Mouse (Mus musculus): ENCODE results near the gene Tspan10. TPM values are rescaled to one million over a fixed set of nuclear protein-coding genes. Genes with fewer than 3 reads are reported as not detected.

Gene Tspan10
- total and polyA plus RNA-seq, 2 experiments from 2014 or later = 0.08 TPM; not detected in 1

DNA sequence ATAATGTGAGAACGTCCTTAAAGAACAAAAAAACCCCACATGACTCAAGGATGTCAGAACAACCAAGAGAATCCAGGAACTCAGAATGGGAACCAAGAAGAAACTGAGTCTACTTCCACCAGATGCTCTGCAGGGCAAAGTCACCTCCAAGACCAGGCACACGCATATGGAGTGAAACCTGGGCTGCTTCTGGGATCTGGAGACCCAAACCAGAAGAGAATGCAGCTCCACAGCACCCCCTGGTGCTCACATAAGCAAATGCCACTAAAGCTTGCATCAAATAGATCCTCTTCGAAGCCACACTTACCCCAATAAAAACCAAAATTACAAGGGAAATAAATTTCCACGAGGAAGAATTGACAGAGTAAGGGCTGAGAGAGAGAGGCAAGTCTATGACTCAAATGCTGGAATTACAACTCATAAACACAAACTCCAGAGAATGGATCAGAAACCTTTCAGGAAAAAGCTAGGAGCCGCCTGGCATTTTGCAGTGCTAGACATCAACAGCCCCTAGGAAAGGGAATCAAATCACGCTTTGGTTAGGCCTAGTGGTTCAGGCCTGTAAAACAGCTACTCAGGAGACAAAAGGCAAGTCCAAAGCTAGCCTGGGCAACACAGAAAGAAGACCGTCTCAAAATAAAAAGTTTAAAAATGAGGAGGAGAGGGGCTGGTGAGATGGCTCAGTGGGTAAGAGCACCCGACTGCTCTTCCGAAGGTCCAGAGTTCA is 18.7 kb upstream of the Tspan10 start:
- Histone ChIP-seq H3K9ac (replicated peaks; ENCODE audit: low read depth, low read length) (no peak overlapping the region), H3K9me3 (replicated peaks; ENCODE audit: control insufficient read depth, low read length) (no peaks in the 10 kb centered on the region), H3K4me3 (ENCODE audit: low read depth, low read length) (no peak overlapping the region), H3K27ac (ENCODE audit: low read depth) (peak overlapping the region; percentile 38; the same call in 1 of the 2 replicates), H3K4me2 (ENCODE audit: low read depth, low read length) (no peak overlapping the region), H3K4me1 (ENCODE audit: control insufficient read depth, insufficient read depth) (no peaks in the 10 kb centered on the region), H3K27me3 (ENCODE audit: control insufficient read depth, insufficient read depth, low read length) (no peaks in the 10 kb centered on the region), H3K36me3 (replicated peaks; ENCODE audit: control insufficient read depth, insufficient read depth, low read length) (peaks cover 85% of the 10 kb centered on the region)
- ATAC-seq (ENCODE audit: insufficient read depth, low read depth) (peak; percentile 71), DNase-seq (ENCODE audit: low spot score) (peak; percentile 46)
- WGBS = 70% methylated on average over 9 of the region's 9 CpGs
- TF ChIP-seq CTCF (IDR thresholded peaks at IDR 0.05; ENCODE audit: low read depth) (peak; percentile 76), EP300 (IDR thresholded peaks at IDR 0.05; ENCODE audit: low read depth) (no peak)

DNA sequence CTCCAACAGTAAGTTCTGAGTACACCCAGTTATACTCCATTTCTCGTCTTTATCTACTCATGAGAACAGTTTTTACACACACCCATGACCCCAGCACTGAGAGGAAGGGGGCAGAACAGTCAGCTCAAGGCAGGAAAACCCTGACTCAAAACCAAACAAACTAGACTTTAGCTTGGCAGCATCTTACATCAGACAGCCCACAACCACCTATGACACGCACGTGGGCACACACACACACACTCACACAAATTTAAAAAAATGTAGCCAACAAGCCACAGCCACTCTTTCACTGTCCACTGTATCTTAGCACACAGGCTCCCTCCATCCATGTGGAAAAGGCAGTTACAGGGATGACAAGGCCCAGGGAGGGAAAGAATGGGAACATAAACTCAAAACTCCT is 15.7 kb upstream of the Tspan10 start:
- no peaks in the 10 kb centered on the region for H3K4me1 ChIP-seq (ENCODE audit: control insufficient read depth, insufficient read depth)
- no peak overlapping the region for H3K4me3 ChIP-seq (ENCODE audit: low read depth, low read length)
- TF ChIP-seq EP300 (IDR thresholded peaks at IDR 0.05; ENCODE audit: low read depth) = no peak
- no peak for TF ChIP-seq CTCF (IDR thresholded peaks at IDR 0.05; ENCODE audit: low read depth)
- no peaks in the 10 kb centered on the region for H3K9me3 ChIP-seq (replicated peaks; ENCODE audit: control insufficient read depth, low read length)
- no peak overlapping the region for H3K9ac ChIP-seq (replicated peaks; ENCODE audit: low read depth, low read length)
- H3K27ac ChIP-seq (ENCODE audit: low read depth) = no peak overlapping the region
- DNase-seq (ENCODE audit: low spot score) = no peak
- no peak for ATAC-seq (ENCODE audit: insufficient read depth, low read depth)
- whole genome bisulfite sequencing = 79% methylated on average over 3 of the region's 3 CpGs
- H3K36me3 ChIP-seq (replicated peaks; ENCODE audit: control insufficient read depth, insufficient read depth, low read length) = peaks cover 82% of the 10 kb centered on the region
- no peaks in the 10 kb centered on the region for H3K27me3 ChIP-seq (ENCODE audit: control insufficient read depth, insufficient read depth, low read length)
- no peak overlapping the region for H3K4me2 ChIP-seq (ENCODE audit: low read depth, low read length)

DNA sequence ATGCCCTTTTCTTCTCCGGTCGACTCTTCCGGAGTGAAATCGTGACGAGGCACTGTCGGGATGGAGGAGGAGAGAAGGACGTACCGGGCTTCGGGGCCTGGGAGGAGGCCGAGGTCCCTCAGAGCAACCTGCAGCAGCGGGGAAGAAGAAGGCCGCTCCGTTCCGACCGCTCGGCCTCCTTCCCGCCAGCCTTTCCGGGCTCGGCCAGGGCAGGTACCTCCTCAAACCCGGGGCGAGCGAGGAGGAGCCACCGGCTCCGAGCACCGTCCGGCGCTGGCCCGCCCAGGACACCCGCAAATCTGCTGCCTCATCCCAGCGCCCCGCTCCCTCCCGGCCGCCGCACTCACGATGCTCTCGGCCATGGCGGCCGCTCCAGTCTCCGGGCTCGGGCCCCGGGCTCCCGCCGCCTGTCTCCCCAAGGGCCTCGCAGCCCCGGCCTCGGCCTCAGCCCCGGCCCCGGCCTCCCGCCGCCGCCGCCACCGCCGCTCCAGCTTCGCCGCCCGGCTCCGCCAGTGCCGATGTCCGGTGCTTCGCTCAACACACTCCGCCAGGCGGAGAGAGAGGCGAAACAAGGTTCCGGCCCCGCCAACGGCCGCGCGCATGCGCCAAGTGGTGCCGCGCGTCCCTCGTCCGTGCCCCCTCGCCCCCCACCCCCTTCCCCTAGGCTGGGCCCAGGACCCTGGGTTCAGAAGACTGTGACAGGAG is 5.1 kb upstream of the Tspan10 start, which contains the start of gene Nploc4:
Gene Nploc4, minus strand, starts transcription at position 557 of the 705 bp plus-strand sequence.
- WGBS = under 1% methylated on average over 49 of the region's 77 CpGs
- H3K4me1 ChIP-seq (ENCODE audit: control insufficient read depth, insufficient read depth) = peaks cover 12% of the 10 kb centered on the region
- peak within 1 kb of the TSS; percentile 93 for H3K4me2 ChIP-seq (ENCODE audit: low read depth, low read length)
- H3K9ac ChIP-seq (replicated peaks; ENCODE audit: low read depth, low read length) = peak within 1 kb of the TSS; percentile 90
- peak; percentile 5; the same call in 1 of the 2 replicates for TF ChIP-seq CTCF (IDR thresholded peaks at IDR 0.05; ENCODE audit: low read depth)
- TF ChIP-seq EP300 (IDR thresholded peaks at IDR 0.05; ENCODE audit: low read depth) = no peak
- H3K4me3 ChIP-seq (ENCODE audit: low read depth, low read length) = peak within 1 kb of the TSS; percentile 76
- ATAC-seq (ENCODE audit: insufficient read depth, low read depth) (peak; percentile 84), DNase-seq (ENCODE audit: low spot score) (peak; percentile 72)
- H3K9me3 ChIP-seq (replicated peaks; ENCODE audit: control insufficient read depth, low read length) = no peaks in the 10 kb centered on the region
- H3K27me3 ChIP-seq (ENCODE audit: control insufficient read depth, insufficient read depth, low read length) = no peaks in the 10 kb centered on the region
- peaks cover 27% of the 10 kb centered on the region for H3K36me3 ChIP-seq (replicated peaks; ENCODE audit: control insufficient read depth, insufficient read depth, low read length)
- H3K27ac ChIP-seq (ENCODE audit: low read depth) = peak within 1 kb of the TSS; percentile 60

DNA sequence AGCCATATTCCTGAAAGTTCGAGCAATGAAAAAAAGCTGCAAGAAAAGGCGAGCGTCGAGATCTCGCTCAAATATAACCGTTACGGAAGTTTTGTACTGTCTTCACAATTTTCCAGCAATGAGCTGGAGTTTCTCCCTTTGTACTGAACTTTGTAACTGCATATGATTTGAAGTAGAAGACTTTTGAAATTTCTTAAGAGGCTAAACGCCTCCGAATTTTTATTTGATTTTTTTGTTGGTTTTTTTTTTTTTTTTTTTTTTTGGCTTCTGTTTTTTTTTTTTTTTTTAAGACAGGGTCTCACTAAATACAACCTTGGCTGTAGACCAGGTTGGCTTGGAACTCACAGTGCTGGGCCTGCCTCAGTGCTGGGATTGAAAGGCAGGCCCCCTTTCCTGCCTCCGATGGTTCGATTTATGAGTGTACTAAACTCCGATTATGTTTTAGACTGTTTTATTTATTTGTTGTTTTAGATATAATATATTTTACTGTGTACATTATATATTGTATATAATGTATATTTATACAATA is 4.5 kb upstream of the Tspan10 start:
- H3K27me3 ChIP-seq (ENCODE audit: control insufficient read depth, insufficient read depth, low read length) = no peaks in the 10 kb centered on the region
- 24% methylated on average over 12 of the region's 12 CpGs for WGBS
- no peak for DNase-seq (ENCODE audit: low spot score)

DNA sequence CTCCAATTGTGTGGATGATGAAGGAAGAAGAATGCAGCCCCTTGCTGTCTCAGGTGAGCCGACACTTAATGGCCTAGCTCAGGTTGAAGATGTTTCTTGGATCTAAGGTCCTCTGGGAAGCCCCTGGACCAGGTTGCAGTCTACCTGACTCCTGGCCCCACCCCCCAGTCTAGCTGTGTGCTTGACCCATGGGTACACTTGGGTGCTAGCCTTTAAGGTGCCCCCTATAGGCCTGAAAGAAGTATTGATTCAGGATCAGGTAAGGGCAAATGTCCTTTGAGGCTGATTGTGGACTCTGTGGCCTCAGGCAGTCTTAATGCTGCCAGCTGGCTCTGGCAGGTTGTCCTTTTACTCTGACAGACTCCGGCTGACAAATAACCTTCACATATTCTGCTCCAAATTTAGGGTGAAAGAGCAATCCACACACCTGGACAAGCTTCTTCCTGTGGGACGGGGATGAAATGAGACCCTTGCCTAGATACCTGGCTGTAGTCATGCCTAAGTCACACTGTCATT is 379 bp downstream of the Tspan10 start:
- 81% methylated on average over 3 of the region's 3 CpGs for WGBS
- ATAC-seq (ENCODE audit: insufficient read depth, low read depth) = no peak
- Histone ChIP-seq H3K36me3 (replicated peaks; ENCODE audit: control insufficient read depth, insufficient read depth, low read length) (no peaks in the 10 kb centered on the region), H3K4me3 (ENCODE audit: low read depth, low read length) (no peak overlapping the region), H3K9me3 (replicated peaks; ENCODE audit: control insufficient read depth, low read length) (no peaks in the 10 kb centered on the region), H3K4me1 (ENCODE audit: control insufficient read depth, insufficient read depth) (no peaks in the 10 kb centered on the region), H3K9ac (replicated peaks; ENCODE audit: low read depth, low read length) (no peak overlapping the region), H3K27me3 (ENCODE audit: control insufficient read depth, insufficient read depth, low read length) (no peaks in the 10 kb centered on the region), H3K27ac (ENCODE audit: low read depth) (no peak overlapping the region), H3K4me2 (ENCODE audit: low read depth, low read length) (no peak overlapping the region)
- TF ChIP-seq EP300 (IDR thresholded peaks at IDR 0.05; ENCODE audit: low read depth) (no peak), CTCF (IDR thresholded peaks at IDR 0.05; ENCODE audit: low read depth) (no peak)
- no peak for DNase-seq (ENCODE audit: low spot score)

More for the DNA sequence above, 4.5 kb upstream of the Tspan10 start:
- H3K4me1 ChIP-seq (ENCODE audit: control insufficient read depth, insufficient read depth) = peaks cover 12% of the 10 kb centered on the region
- H3K36me3 ChIP-seq (replicated peaks; ENCODE audit: control insufficient read depth, insufficient read depth, low read length) = peaks cover 21% of the 10 kb centered on the region
- H3K9me3 ChIP-seq (replicated peaks; ENCODE audit: control insufficient read depth, low read length) = no peaks in the 10 kb centered on the region
- ATAC-seq (ENCODE audit: insufficient read depth, low read depth) = no peak
- peak overlapping the region; percentile 90 for H3K9ac ChIP-seq (replicated peaks; ENCODE audit: low read depth, low read length)
- peak overlapping the region; percentile 60 for H3K27ac ChIP-seq (ENCODE audit: low read depth)
- peak overlapping the region; percentile 76 for H3K4me3 ChIP-seq (ENCODE audit: low read depth, low read length)
- TF ChIP-seq EP300 (IDR thresholded peaks at IDR 0.05; ENCODE audit: low read depth) (no peak), CTCF (IDR thresholded peaks at IDR 0.05; ENCODE audit: low read depth) (no peak)
- peak overlapping the region; percentile 93 for H3K4me2 ChIP-seq (ENCODE audit: low read depth, low read length)
